Mouse (Mus musculus): ENCODE results near the gene Mosmo. TPM values are rescaled to one million over a fixed set of nuclear protein-coding genes. Genes with fewer than 3 reads are reported as not detected.

The Mosmo gene
- polyA plus RNA-seq, 2 experiments: 4.8 to 9.6 TPM

DNA sequence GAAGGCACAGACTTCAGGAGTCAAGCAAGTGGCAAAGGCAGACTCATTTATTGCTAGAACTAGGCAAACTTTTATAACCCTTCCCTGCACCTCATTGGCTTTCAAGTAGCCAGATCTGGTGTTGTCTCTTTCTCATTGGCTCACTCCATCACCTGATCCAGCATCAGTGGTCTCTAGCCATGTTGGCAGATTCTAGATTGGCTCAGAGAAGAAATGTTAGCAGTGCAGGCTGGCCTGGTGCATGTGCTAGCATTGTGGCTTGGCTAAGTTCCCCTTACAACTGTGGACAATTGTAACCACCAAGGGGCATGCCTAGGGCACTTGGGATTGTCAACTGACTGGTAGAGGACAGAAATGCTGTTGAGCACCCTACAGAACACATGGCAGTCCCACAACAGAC is 73.9 kb downstream of the Mosmo start:
- Histone ChIP-seq H3K4me1 (replicated peaks; ENCODE audit: control insufficient read depth in 2 of 2, insufficient read depth in 2 of 2, low read length in 1 of 2) (no peaks in the 10 kb centered on the region), H3K27ac (no peak overlapping the region), H3K9ac (replicated peaks) (no peak overlapping the region), H3K9me3 (ENCODE audit: control insufficient read depth, low read length) (no peaks in the 10 kb centered on the region), H3K4me2 (ENCODE audit: low read depth) (no peak overlapping the region), H3K27me3 (ENCODE audit: control insufficient read depth, insufficient read depth, low read length) (no peaks in the 10 kb centered on the region), H3K4me3 (ENCODE audit: insufficient read depth in 1 of 2, low read depth in 2 of 2, low read length in 2 of 2) (no peak overlapping the region), H3K36me3 (replicated peaks; ENCODE audit: control insufficient read depth, insufficient read depth, low read depth) (no peaks in the 10 kb centered on the region)
- ATAC-seq (ENCODE audit: insufficient read depth) (no peak), DNase-seq (ENCODE audit: low read depth in 3 of 3, low spot score in 3 of 3) (no peak)
- TF ChIP-seq CTCF (IDR thresholded peaks at IDR 0.05; ENCODE audit: low read depth) (no peak), EP300 (IDR thresholded peaks at IDR 0.05; ENCODE audit: low read depth) (no peak)

DNA sequence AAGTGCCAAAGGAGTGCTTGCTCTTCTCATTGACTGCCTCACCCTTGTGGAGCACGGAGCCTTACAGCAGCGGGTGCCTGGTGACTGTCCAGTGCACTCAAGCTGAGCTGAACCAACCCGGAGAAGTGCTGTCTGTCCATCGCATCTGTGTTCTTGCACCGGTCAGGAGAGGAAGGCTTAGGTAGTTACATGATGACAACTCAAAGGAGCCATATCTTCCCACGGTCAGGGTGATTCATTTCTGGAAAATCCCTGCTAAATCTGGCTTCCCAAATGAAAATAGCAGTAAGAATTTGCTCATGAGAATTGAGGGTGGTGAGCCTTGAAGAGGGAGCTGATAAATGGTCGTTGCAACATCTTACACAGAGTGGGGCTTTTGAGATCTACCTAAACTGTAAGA is 74.5 kb downstream of the Mosmo start:
- H3K36me3 ChIP-seq (replicated peaks; ENCODE audit: control insufficient read depth, insufficient read depth, low read depth): no peaks in the 10 kb centered on the region
- no peak overlapping the region for H3K4me2 ChIP-seq (ENCODE audit: low read depth)
- TF ChIP-seq CTCF (IDR thresholded peaks at IDR 0.05; ENCODE audit: low read depth) (no peak), EP300 (IDR thresholded peaks at IDR 0.05; ENCODE audit: low read depth) (no peak)
- no peaks in the 10 kb centered on the region for H3K9me3 ChIP-seq (ENCODE audit: control insufficient read depth, low read length)
- H3K27me3 ChIP-seq (ENCODE audit: control insufficient read depth, insufficient read depth, low read length): no peaks in the 10 kb centered on the region
- no peak overlapping the region for H3K9ac ChIP-seq (replicated peaks)
- H3K27ac ChIP-seq: no peak overlapping the region
- DNase-seq (ENCODE audit: low read depth in 3 of 3, low spot score in 3 of 3): no peak
- no peak for ATAC-seq (ENCODE audit: insufficient read depth)
- WGBS (ENCODE audit: insufficient replicate concordance): 54% methylated on average over 7 of the region's 7 CpGs
- no peaks in the 10 kb centered on the region for H3K4me1 ChIP-seq (replicated peaks; ENCODE audit: control insufficient read depth in 2 of 2, insufficient read depth in 2 of 2, low read length in 1 of 2)
- no peak overlapping the region for H3K4me3 ChIP-seq (ENCODE audit: insufficient read depth in 1 of 2, low read depth in 2 of 2, low read length in 2 of 2)

DNA sequence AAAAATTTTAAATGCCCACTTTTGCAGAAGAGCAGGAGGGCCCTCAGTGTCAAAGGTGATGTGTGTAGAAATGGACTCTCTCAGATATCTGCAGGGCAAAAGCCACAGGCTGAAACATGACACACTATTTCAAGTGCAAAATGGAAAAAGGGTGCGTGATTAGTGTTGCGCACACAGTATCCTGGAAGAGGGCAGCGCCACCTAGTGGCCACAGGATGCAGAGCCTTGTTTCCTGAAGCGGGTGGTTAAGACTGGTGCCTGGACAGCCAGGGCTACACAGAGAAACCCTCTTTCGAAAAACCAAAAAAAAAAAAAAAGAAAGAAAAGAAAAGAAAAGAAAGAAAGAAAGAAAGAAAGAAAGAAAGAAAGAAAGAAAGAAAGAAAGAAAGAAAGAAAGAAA is 77.3 kb downstream of the Mosmo start:
- 5% methylated on average over 5 of the region's 5 CpGs for WGBS (ENCODE audit: insufficient replicate concordance)
- H3K36me3 ChIP-seq (replicated peaks; ENCODE audit: control insufficient read depth, insufficient read depth, low read depth): no peaks in the 10 kb centered on the region
- no peak overlapping the region for H3K4me3 ChIP-seq (ENCODE audit: insufficient read depth in 1 of 2, low read depth in 2 of 2, low read length in 2 of 2)
- DNase-seq (ENCODE audit: low read depth in 3 of 3, low spot score in 3 of 3): peak; percentile 46 to 59 (median 49)
- no peaks in the 10 kb centered on the region for H3K4me1 ChIP-seq (replicated peaks; ENCODE audit: control insufficient read depth in 2 of 2, insufficient read depth in 2 of 2, low read length in 1 of 2)
- H3K27ac ChIP-seq: no peak overlapping the region
- ATAC-seq (ENCODE audit: insufficient read depth): no peak
- no peak overlapping the region for H3K4me2 ChIP-seq (ENCODE audit: low read depth)
- TF ChIP-seq CTCF (IDR thresholded peaks at IDR 0.05; ENCODE audit: low read depth) (peak; percentile 96), EP300 (IDR thresholded peaks at IDR 0.05; ENCODE audit: low read depth) (no peak)
- H3K9ac ChIP-seq (replicated peaks): no peak overlapping the region
- no peaks in the 10 kb centered on the region for H3K9me3 ChIP-seq (ENCODE audit: control insufficient read depth, low read length)
- no peaks in the 10 kb centered on the region for H3K27me3 ChIP-seq (ENCODE audit: control insufficient read depth, insufficient read depth, low read length)

DNA sequence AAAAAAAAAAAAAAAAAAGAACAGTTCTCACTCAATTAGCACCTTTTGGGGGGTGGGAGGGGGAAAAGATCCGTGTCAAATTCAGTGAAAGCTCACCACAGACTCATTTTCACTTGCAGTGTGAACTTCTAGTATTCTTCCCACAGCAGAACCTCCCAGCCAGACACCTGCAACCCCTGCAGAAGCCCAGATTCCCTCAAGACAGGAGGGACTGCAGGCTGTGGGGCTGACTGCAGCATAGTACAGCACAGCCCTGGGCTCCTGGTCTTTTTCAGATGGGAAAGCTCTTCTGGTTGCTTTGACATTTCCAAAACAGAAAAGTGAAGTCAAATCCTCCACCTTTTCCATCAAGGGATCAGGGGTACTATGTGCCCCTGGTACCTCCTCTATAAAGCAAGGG is 90.0 kb downstream of the Mosmo start:
- 0% methylated on average over 1 of the region's 1 CpGs for WGBS (ENCODE audit: insufficient replicate concordance)
- TF ChIP-seq CTCF (IDR thresholded peaks at IDR 0.05; ENCODE audit: low read depth) (no peak), EP300 (IDR thresholded peaks at IDR 0.05; ENCODE audit: low read depth) (no peak)
- H3K9ac ChIP-seq (replicated peaks): no peak overlapping the region
- ATAC-seq (ENCODE audit: insufficient read depth): no peak
- H3K4me2 ChIP-seq (ENCODE audit: low read depth): no peak overlapping the region
- H3K9me3 ChIP-seq (ENCODE audit: control insufficient read depth, low read length): no peaks in the 10 kb centered on the region
- no peaks in the 10 kb centered on the region for H3K27me3 ChIP-seq (ENCODE audit: control insufficient read depth, insufficient read depth, low read length)
- no peak overlapping the region for H3K27ac ChIP-seq
- DNase-seq (ENCODE audit: low read depth in 3 of 3, low spot score in 3 of 3): no peak
- H3K4me1 ChIP-seq (replicated peaks; ENCODE audit: control insufficient read depth in 2 of 2, insufficient read depth in 2 of 2, low read length in 1 of 2): no peaks in the 10 kb centered on the region
- H3K36me3 ChIP-seq (replicated peaks; ENCODE audit: control insufficient read depth, insufficient read depth, low read depth): no peaks in the 10 kb centered on the region
- H3K4me3 ChIP-seq (ENCODE audit: insufficient read depth in 1 of 2, low read depth in 2 of 2, low read length in 2 of 2): no peak overlapping the region

DNA sequence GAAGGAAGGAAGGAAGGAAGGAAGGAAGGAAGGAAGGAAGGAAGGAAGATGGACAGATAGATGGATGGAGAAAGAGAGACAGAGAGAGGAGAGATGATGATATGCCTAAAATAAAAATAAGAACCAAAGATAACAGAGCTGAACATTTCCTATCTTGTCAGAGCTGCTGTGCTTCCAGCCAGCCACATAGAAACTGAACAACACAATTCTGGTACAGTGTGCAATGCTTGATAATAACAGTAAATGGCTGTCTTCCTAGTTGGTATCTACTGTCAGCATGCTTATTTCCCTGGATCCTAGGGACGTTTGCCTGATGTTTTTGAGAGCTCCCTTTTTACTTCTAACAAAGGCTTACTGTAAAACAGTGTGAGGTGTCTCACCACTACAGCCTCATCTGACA is 94.0 kb downstream of the Mosmo start:
- Histone ChIP-seq H3K27ac (no peak overlapping the region), H3K4me2 (ENCODE audit: low read depth) (no peak overlapping the region), H3K9ac (replicated peaks) (no peak overlapping the region), H3K9me3 (ENCODE audit: control insufficient read depth, low read length) (no peaks in the 10 kb centered on the region), H3K36me3 (replicated peaks; ENCODE audit: control insufficient read depth, insufficient read depth, low read depth) (no peaks in the 10 kb centered on the region), H3K4me3 (ENCODE audit: insufficient read depth in 1 of 2, low read depth in 2 of 2, low read length in 2 of 2) (no peak overlapping the region), H3K4me1 (replicated peaks; ENCODE audit: control insufficient read depth in 2 of 2, insufficient read depth in 2 of 2, low read length in 1 of 2) (no peaks in the 10 kb centered on the region), H3K27me3 (ENCODE audit: control insufficient read depth, insufficient read depth, low read length) (no peaks in the 10 kb centered on the region)
- ATAC-seq (ENCODE audit: insufficient read depth) (no peak), DNase-seq (ENCODE audit: low read depth in 3 of 3, low spot score in 3 of 3) (no peak)
- WGBS (ENCODE audit: insufficient replicate concordance): 23% methylated on average over 1 of the region's 1 CpGs
- TF ChIP-seq EP300 (IDR thresholded peaks at IDR 0.05; ENCODE audit: low read depth) (no peak), CTCF (IDR thresholded peaks at IDR 0.05; ENCODE audit: low read depth) (no peak)
